14 mouse cellular contexts compared by ENCODE assay signal in genomic region chr2:163433971-163434370, GRCm38 (mm10).
A peak's percentile ranks its signal among the peaks of the same experiment; 100 is the strongest.
DNase-seq lines count a peak whose midpoint lies in the region.
"Had no signal": no experiment of that assay in that cellular context is flagged by ENCODE, and none has a peak within 500 bp of the region (broad histone marks: within the 10 kb centered on the region; RNA-seq: fewer than 3 reads in every experiment).

No protein-coding gene starts in this region.

- DNase-seq in embryo, embryonic 9.5 days (ENCODE audit: extremely low spot score) = peak; percentile 5
- DNase-seq in embryo, embryonic 10.5 days (ENCODE audit: low spot score) = no peak
- peak; percentile 70 for DNase-seq in R1 (ENCODE audit: low read depth, low spot score)
- DNase-seq in cerebellum, adult 9-10 months = peak; percentile 97
- peak; percentile 6 for DNase-seq in mesoderm, embryonic 11.5 days (ENCODE audit: low read depth, low spot score)
- no peak for DNase-seq in spleen, postnatal 36 days (ENCODE audit: low spot score in 2 of 2)
- no peak for DNase-seq in layer of hippocampus, adult 9-10 months (ENCODE audit: low spot score)
- DNase-seq in ovary, adult 18-20 months (ENCODE audit: low spot score) = no peak
- DNase-seq: heart, adult 2 months; heart, postnatal 10 days; liver; lung, embryonic 14.5 days; spleen, adult 18-20 months; thymus, postnatal 36 days had no signal

Comparison
In these comparisons a context has a peak if more than half of its experiments do, and no peak if none do; other contexts are left out.
1. DNase-seq: peak in embryo, embryonic 9.5 days (single experiment), R1 (single experiment), cerebellum, adult 9-10 months (single experiment) and mesoderm, embryonic 11.5 days (single experiment); none in embryo, embryonic 10.5 days (single experiment), spleen, postnatal 36 days (0 of 2), layer of hippocampus, adult 9-10 months (single experiment) and ovary, adult 18-20 months (single experiment).